Mouse (Mus musculus) midbrain, embryonic 10.5 days (tissue): ENCODE measurements around the gene Pabpn1. TPM values are rescaled to one million over a fixed set of nuclear protein-coding genes. Genes with fewer than 3 reads are reported as not detected.

Experiments used
- DNase-seq: peaks from one replicate; pipeline ENCODE4 v3.0.0-alpha.2; 2017; ENCODE audit warnings: low spot score
- H3K27ac ChIP-seq: fragments of 300-500 bp; sonication (generic); replicated peaks from 2 replicates; pipeline ENCODE4 v1.5.1; 2016; ENCODE audit warnings: mild to moderate bottlenecking
- H3K27me3 ChIP-seq: fragments of 300-500 bp; sonication (generic); 2 replicates; pipeline ENCODE4 v1.6.1; 2016; ENCODE audit warnings: low read depth, mild to moderate bottlenecking; ENCODE audit not compliant: poor library complexity, severe bottlenecking
- H3K36me3 ChIP-seq: fragments of 300-500 bp; sonication (generic); 2 replicates; pipeline ENCODE4 v1.6.1; 2016; ENCODE audit warnings: mild to moderate bottlenecking, moderate library complexity
- H3K4me1 ChIP-seq: fragments of 300-500 bp; sonication (generic); 2 replicates; pipeline ENCODE4 v1.6.1; 2016
- H3K4me3 ChIP-seq: fragments of 300-500 bp; sonication (generic); 2 replicates; pipeline ENCODE4 v1.5.1; 2016; ENCODE audit warnings: mild to moderate bottlenecking, moderate library complexity
- H3K9me3 ChIP-seq: fragments of 300-500 bp; sonication (generic); replicated peaks from 2 replicates; pipeline ENCODE4 v1.6.1; 2016; ENCODE audit warnings: mild to moderate bottlenecking
- WGBS: fragments of 180-500 bp; shearing (Covaris S2); methylation state at CpG from one replicate; pipeline ENCODE4 v1.1.7; 2016; 5-methylcytosine and 5-hydroxymethylcytosine counted together
- polyA plus RNA-seq: library from polyadenylated mRNA; unstranded; fragments of >200 nt; fragmentation: Nextera tagmentation; extraction: Ambion mirVana; gene quantifications from 2 replicates; pipeline ENCODE4 v1.2.1, GENCODE M21; 2016

Gene Pabpn1
- polyA plus RNA-seq, 1 experiment from 2014 or later, result 165 TPM

DNA sequence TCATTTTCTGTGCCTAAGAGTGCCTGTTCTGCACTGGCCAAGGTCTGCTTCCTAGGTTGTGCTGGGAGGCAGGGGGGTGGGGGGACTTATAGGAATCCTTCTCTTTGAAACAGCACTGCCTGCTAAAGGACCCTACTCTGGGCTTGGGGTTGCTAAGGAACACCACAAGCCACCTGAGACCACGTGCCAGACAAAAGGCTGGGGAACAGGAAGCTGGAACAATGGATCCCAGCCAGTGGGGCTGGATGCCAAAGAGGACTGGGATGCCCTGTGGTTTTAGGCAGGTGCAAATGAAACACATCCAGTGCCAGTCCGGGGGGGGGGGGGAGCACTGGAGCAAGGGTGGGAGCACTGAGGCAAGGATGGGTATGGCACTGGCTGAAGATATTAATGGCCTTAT is 38.1 kb downstream of the Pabpn1 start:
- Histone ChIP-seq H3K4me3 (no peak overlapping the region), H3K27me3 (peaks cover 15% of the 10 kb centered on the region), H3K4me1 (peaks cover 55% of the 10 kb centered on the region), H3K36me3 (no peaks in the 10 kb centered on the region), H3K9me3 (no peaks in the 10 kb centered on the region), H3K27ac (peak overlapping the region; percentile 50)
- DNase-seq, result no peak
- WGBS, result 20% methylated on average over 2 of the region's 2 CpGs

DNA sequence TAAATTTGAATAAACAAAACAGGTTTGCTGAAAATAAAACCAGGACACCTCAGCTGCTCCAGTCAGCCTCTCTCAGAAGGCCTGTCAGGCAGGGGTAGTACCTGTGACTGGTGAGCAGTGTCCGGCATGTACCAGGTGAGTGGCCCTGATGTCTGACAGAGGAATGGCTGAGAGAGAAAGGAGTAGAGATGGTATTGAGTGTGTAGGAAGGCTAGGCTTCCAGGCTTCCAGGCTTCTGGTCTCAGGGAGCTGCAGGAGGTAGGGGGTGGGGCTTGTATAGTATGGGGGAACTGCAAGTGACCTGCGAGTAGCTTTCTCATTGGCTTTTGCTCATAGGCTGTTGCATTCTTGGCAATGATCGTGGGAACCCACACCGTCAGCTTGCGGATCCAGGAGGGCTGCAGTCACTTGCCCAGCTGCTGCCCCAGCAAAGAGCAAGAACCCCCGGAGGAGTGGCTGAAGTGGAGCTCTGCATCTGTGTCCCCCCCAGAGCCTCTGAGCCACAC is 40.4 kb downstream of the Pabpn1 start, which contains the start of gene Il25:
Gene Il25, plus strand, starts transcription at position 51 of the 506 bp plus-strand sequence.
- H3K4me3 ChIP-seq, result no peak within 1 kb of the TSS
- H3K27ac ChIP-seq, result peak within 1 kb of the TSS; percentile 57; the same call in 1 of the 2 replicates
- no peaks in the 10 kb centered on the region for H3K36me3 ChIP-seq
- 39% methylated on average over 6 of the region's 6 CpGs for WGBS
- H3K27me3 ChIP-seq, result peaks cover 11% of the 10 kb centered on the region
- H3K4me1 ChIP-seq, result peaks cover 44% of the 10 kb centered on the region
- no peaks in the 10 kb centered on the region for H3K9me3 ChIP-seq
- no peak for DNase-seq

DNA sequence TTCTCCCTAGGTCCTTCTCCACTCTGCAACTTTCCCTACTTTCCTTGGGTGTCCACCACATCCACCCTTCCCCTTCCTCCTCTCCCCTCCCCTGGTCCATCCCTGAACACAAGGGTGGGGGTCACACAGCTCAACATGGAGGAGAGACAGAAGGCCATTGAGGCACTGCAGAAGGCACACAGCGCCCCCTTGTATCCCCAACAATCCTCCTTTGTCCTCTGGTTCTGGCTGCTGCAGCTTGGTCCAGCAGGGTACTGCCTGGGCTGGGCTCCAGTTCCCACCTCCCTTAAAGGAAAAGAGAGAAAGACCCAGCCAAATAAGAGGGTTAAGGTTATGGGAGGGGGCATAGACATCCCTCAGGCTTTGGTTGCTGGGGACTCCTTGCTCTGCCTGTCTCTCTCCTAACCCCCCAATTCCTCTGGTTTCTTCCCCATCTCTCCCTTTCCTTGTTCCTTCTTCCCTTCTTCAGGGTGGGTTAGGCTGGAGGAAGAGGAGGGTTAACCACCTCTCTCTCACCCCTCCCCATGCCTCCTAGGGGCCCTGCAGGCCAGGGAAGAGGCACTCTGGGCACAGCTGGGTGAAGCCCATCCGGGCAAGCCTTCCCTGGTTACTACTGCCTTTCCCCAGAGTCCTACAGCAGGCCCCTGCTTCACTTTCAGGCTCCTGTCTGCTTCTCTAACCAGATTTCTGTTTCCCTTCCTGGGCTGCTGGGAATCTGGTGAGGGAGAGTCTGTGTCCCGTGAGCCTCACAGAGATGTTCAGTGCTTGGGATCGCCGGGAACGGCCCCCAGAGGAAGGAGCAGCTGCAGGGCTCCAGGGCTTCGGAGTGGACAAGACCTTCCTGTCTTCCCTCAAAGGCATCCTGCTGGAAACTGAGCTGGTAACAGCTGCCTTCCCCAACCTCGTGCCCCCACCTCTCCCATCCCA is 43.9 kb downstream of the Pabpn1 start, which contains the start of gene Cmtm5:
Gene Cmtm5, plus strand, starts transcription at position 358 of the 927 bp plus-strand sequence.
- DNase-seq, result no peak
- 50% methylated on average over 8 of the region's 8 CpGs for WGBS
- no peaks in the 10 kb centered on the region for H3K9me3 ChIP-seq
- peaks cover 28% of the 10 kb centered on the region for H3K4me1 ChIP-seq
- H3K4me3 ChIP-seq, result no peak within 1 kb of the TSS
- peak within 1 kb of the TSS; percentile 74 for H3K27ac ChIP-seq
- no peaks in the 10 kb centered on the region for H3K27me3 ChIP-seq
- H3K36me3 ChIP-seq, result no peaks in the 10 kb centered on the region

DNA sequence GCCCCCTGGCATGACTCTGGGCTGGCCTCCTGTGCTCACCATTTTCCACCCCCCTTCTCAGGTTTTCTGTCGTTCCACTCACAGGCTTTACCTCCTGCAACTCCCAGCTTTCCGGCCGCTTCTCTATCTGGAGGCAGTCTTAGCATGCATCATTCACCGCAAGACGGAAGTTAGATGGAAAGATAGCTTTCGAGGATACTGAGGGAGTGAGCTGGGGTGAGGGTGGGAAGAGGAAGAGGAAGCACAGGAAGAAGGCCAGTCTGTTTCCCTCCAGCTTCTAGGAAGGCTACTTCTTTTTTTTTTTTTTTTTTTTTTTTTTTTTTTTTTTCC is 44.5 kb downstream of the Pabpn1 start:
- 72% methylated on average over 6 of the region's 6 CpGs for WGBS
- Histone ChIP-seq H3K27me3 (no peaks in the 10 kb centered on the region), H3K4me3 (no peak overlapping the region), H3K9me3 (no peaks in the 10 kb centered on the region), H3K27ac (peak overlapping the region; percentile 74), H3K4me1 (peaks cover 22% of the 10 kb centered on the region), H3K36me3 (no peaks in the 10 kb centered on the region)
- DNase-seq, result no peak

DNA sequence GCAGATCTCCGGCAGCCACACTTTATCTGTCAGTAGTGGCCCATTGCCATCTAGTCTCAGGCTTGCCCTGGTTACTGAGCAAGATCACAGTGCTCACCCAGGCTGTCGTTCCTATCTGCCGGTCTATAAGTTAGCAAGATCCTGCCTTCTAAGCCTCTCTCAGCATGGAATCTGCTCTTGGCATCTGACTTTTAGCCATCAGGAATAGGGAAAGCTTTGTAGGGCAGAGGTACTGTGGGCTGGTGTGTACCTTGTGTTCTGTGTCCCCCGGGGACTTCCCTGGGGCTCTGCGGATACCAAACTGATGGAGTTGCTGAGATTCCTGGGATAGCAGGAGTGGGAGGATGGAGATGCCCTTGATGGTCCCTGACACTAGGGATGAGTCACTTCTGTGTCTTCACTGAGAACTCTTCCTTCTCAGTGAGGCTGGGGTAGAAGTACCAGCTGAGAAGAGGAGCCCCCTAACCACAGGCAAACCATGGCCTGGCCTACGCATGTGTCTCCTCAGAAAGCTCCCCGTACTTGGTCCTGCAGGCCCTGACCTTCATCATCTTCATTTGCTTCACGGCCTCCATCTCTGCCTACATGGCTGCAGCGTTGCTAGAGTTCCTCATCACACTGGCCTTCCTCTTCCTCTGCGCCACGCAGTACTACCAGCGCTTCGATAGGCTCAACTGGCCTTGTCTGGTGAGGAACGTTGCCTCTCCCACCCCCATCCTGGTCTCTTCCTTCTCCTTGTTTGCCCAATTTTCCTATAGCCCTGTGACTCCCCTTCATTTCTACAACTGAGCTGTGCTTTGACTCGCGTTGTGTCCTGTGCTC is 45.3 kb downstream of the Pabpn1 start:
- no peak overlapping the region for H3K27ac ChIP-seq
- H3K27me3 ChIP-seq, result no peaks in the 10 kb centered on the region
- H3K9me3 ChIP-seq, result no peaks in the 10 kb centered on the region
- no peak for DNase-seq
- H3K36me3 ChIP-seq, result no peaks in the 10 kb centered on the region
- no peak overlapping the region for H3K4me3 ChIP-seq
- WGBS, result 91% methylated on average over 16 of the region's 16 CpGs
- H3K4me1 ChIP-seq, result peaks cover 18% of the 10 kb centered on the region

DNA sequence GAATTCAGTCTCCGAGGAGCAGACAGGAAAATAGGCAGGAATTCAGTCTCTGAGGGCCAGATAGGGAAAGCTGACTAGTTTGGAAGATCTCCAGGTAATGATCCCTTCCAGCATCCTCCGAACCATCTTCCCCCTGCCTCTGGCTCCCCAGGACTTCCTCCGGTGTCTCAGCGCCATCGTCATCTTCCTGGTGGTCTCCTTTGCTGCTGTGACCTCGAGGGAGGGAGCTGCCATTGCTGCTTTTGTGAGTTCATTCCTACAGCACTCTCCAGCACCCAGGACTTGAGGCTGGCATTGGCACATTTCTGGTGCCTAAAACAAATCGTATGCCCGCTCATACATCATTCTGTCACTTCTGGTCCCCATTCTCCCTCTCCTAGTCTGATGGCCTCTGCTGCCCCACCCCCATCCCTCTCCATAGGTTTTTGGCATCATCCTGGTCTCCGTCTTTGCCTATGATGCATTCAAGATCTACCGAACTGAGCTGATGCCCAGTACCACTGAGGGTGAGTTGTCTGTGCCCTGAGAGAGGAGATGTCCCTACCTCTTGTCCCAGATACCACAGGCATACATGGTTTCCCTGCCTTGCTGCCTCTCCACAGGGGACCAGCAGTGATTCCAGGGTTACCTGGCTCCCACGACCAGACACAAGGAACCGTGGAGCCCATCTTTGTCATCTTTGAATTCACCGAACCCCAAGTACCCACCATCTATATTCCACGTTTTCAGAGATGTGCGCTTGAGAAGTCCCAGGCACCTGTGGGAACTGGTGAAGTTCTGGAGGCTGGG is 46.3 kb downstream of the Pabpn1 start:
- H3K27me3 ChIP-seq, result no peaks in the 10 kb centered on the region

DNA sequence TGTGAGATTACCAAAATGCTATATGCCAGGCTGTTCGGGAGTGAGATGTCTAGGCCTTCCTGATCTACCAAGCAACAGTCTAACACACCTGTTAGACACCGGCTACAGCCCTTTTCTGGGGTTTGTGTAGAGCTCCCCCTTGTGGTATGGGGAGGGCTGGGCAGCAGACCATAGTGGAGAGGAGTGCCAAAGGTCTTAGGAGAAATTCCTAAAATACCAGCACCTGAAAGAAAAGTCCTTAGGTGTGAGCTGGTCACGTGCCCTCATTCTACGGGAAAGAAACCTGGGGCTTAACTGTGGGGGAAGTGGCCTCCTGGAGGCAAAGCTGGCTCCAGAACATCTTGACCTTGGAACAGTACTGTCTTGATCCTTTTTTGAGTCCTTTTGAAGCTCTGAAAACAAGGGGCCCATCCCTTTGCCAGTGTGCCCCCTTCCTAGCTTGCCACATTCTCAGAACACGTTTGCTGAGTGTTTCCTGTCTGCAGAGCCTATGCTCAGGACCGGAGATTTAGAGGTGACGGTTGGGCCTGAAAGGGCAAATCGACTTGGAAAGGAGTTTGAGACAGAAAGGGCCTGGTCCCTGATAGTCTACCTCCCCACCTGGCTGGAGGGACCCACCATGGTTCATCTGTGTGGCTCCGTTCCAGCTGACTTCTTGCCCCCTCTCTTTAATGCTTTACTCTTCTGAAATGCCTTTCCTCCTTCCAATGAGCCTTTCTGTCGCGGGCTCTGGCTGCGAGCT is 47.3 kb downstream of the Pabpn1 start:
- Histone ChIP-seq H3K27ac (0 out of 2 replicates have a peak overlapping the region, but pooled peaks have one; percentile 38), H3K4me1 (peaks cover 11% of the 10 kb centered on the region), H3K36me3 (no peaks in the 10 kb centered on the region), H3K27me3 (no peaks in the 10 kb centered on the region), H3K9me3 (no peaks in the 10 kb centered on the region), H3K4me3 (no peak overlapping the region)
- DNase-seq, result peak; percentile 57
- WGBS, result 56% methylated on average over 12 of the region's 12 CpGs

More for the DNA sequence above, 46.3 kb downstream of the Pabpn1 start:
- Histone ChIP-seq H3K4me1 (peaks cover 11% of the 10 kb centered on the region), H3K9me3 (no peaks in the 10 kb centered on the region), H3K4me3 (no peak overlapping the region), H3K27ac (no peak overlapping the region), H3K36me3 (no peaks in the 10 kb centered on the region)
- DNase-seq, result no peak
- WGBS, result 82% methylated on average over 15 of the region's 15 CpGs

DNA sequence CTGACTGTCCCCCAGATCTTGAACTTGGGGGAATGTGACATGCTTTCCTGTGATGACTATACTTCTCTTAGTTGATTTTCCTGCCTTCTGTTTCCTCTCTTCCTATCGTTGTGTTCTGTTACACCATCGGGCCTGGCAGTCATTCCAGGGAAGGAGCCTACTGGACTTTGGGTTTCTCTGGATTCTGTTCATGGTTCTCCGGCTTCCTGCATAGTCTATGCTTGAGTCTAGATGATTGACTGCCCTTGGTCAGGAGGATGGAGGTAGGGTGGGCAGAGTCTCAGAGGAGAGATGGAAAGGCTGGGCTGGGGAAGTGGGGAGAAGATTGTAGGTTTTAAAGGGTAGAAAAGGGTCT is 47.9 kb downstream of the Pabpn1 start:
- H3K9me3 ChIP-seq, result no peaks in the 10 kb centered on the region
- H3K4me1 ChIP-seq, result peaks cover 11% of the 10 kb centered on the region
- no peaks in the 10 kb centered on the region for H3K27me3 ChIP-seq
- no peaks in the 10 kb centered on the region for H3K36me3 ChIP-seq
- no peak overlapping the region for H3K4me3 ChIP-seq
- H3K27ac ChIP-seq, result no peak overlapping the region
- no peak for DNase-seq
- 85% methylated on average over 3 of the region's 3 CpGs for WGBS

DNA sequence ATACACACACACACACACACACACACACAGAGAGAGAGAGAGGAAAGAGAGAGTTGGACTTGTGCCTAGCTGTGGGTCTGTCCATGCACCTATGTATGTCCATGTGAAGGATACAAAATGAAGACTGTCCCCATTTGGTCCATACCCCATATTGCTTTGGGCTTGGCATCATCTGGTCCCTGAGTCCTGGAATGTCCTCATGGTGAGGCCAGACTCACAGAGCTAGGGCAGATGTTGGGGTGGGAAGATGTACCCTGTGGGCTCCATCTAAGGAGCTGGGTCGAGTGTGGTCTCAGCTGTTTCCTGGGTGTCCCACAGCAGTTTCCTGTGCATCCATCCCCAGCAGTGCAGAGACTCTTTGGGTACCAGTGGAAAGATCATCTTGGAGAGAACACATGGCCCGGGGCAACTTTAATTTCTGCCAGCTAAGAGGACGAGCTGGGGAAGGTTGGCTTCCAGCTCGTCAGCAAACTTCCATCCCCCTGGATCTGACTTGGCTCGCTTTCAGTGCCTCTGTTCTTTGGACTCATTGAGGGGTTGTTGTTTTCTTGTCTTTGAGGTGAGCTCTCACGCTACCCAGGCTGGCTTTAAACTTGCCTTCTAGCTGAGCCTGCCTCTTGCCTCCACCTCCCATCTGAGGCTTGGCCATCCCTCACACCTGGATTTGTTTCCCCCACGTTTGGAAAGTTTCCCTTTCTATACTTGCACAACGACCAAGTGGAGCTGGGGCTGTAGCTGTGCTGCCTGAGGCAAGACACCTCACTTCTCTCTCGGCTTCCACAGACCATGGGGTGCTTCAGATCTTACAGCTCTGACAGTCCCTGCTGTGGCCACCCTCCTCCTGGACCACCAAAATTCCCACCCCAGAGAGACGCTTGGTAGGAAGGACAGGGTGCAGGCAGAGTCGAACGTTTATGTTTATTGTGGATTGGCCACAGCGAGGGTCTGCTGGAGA is 49.0 kb downstream of the Pabpn1 start:
- H3K27me3 ChIP-seq, result no peaks in the 10 kb centered on the region
- no peaks in the 10 kb centered on the region for H3K36me3 ChIP-seq
- DNase-seq, result no peak
- H3K4me1 ChIP-seq, result peaks cover 5% of the 10 kb centered on the region
- H3K4me3 ChIP-seq, result no peak overlapping the region
- 68% methylated on average over 13 of the region's 13 CpGs for WGBS
- no peak overlapping the region for H3K27ac ChIP-seq
- no peaks in the 10 kb centered on the region for H3K9me3 ChIP-seq

DNA sequence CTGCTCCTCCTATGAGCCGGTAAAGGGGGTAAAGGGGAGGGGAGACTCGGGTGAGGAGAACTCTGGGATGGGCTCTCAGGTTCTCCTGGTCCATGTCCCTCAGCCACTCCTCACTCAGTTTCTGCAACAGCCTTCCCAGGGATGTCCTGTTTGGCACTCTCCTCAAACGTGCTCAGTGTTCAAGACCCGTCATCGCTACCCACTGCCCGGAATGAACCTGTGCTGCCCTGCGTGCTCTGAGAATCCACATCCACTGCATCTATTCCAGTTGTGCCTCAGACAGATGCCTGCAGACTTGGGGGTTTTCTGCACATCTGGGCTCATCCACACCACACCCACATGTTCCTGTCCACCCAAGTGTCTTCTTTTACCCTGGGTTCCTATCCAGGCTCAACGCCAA is 50.2 kb downstream of the Pabpn1 start:
- H3K27me3 ChIP-seq, result no peaks in the 10 kb centered on the region
- no peaks in the 10 kb centered on the region for H3K36me3 ChIP-seq
- H3K4me1 ChIP-seq, result no peaks in the 10 kb centered on the region
- no peak overlapping the region for H3K27ac ChIP-seq
- no peak for DNase-seq
- no peaks in the 10 kb centered on the region for H3K9me3 ChIP-seq
- H3K4me3 ChIP-seq, result no peak overlapping the region
- 91% methylated on average over 8 of the region's 8 CpGs for WGBS

DNA sequence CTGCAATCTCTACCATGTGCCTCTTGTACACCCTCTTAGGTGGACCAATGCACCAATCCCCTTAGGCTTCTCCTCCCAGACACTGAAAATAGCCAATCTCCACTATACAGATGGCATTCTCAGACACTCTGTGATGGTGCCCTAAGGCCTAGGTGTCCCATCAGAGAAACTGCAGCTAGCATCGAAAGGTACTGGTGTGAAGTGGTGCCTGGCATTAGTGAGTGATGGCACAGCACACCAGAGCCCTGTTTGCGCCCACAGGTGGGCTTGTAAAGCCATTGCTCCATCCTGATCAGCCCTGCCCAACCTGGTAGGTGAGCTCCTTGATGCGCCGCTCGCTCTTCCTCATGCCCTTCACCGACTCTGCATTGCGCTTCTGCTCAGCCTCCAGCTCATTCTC is 51.7 kb downstream of the Pabpn1 start:
- 93% methylated on average over 7 of the region's 7 CpGs for WGBS
- DNase-seq, result no peak
- H3K27me3 ChIP-seq, result 0 out of 2 replicates have a peak, but pooled peaks cover under 1% of the 10 kb centered on the region
- no peaks in the 10 kb centered on the region for H3K36me3 ChIP-seq
- no peak overlapping the region for H3K27ac ChIP-seq
- H3K4me3 ChIP-seq, result no peak overlapping the region
- no peaks in the 10 kb centered on the region for H3K4me1 ChIP-seq
- no peaks in the 10 kb centered on the region for H3K9me3 ChIP-seq
